Mouse (Mus musculus): ENCODE results near the gene Med17. TPM values are rescaled to one million over a fixed set of nuclear protein-coding genes. Genes with fewer than 3 reads are reported as not detected.
"Not testable (repeated sequence)": the region's sequence is repeated elsewhere in the genome, so short reads cannot be mapped to it uniquely, and the experiment has no call there.

The Med17 gene
- total RNA-seq (2021), result 10 to 100 TPM; 17.1 to 20.4 TPM

- peak; percentile 96 for DNase-seq
- intact Hi-C loops (cut with DNase I), result no loop called here
Observed at GRCm38 (mm10) chr9:15279649-15280490, at the start of gene Med17. Gene Med17 (minus strand): TSS chr9:15279931.

DNA sequence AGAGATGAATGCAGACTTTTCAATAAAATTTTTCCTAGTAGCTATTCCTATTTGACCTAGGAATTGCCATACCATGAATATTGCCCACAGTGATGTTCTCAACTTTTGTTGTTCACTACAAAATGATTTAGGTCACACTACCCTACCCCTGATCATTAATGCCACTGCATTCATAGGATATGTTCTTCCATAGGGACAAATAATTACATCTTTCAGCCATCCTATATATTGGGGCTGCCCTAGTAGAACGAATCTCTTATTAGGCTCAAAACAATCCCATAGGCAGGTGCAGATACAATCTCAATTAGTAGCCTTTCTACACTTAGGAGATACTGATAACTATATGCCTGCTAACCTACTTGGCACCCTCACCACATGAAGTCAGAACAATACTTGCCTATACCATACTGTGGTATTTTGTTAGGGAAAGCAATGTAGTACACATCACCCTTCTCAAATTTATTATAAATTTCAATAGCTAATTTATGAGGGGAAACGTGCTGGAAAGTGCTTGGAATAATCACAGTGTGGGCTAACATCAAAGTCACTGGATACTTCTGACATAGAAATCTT lies 38.5 kb upstream of the Med17 start:
- DNase-seq, result no peak
- intact Hi-C loops (cut with DNase I), result no loop called here

- intact Hi-C loops (cut with DNase I), result no loop called here
- no peak for DNase-seq
Observed at GRCm38 (mm10) chr9:15317223-15318169, 37.8 kb upstream of the Med17 start.

DNA sequence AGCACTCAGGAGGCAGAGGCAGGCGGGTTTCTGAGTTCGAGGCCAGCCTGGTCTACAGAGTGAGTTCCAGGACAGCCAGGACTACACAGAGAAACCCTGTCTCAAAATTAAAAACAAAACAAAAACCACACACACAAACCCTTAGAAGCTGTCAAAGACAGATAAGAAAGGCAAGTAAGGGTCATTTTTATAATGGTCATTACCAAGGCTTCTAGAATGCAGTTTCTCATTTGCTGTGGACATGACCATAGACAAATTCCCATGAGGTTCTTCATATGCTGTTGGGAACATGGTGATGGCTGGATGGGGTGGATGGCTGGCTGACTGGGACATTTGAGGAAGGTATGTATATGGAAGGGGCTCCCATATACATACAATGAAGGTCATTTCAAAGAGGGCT lies 36.6 kb upstream of the Med17 start:
- DNase-seq, result not testable (repeated sequence)

GRCm38 (mm10) chr9:15314619-15315018 lies 34.9 kb upstream of the Med17 start:
- DNase-seq, result no peak
- intact Hi-C loops (cut with DNase I), result no loop called here

More for the DNA sequence above, 36.6 kb upstream of the Med17 start:
- intact Hi-C loops (cut with DNase I), result not testable (repeated sequence)

DNA sequence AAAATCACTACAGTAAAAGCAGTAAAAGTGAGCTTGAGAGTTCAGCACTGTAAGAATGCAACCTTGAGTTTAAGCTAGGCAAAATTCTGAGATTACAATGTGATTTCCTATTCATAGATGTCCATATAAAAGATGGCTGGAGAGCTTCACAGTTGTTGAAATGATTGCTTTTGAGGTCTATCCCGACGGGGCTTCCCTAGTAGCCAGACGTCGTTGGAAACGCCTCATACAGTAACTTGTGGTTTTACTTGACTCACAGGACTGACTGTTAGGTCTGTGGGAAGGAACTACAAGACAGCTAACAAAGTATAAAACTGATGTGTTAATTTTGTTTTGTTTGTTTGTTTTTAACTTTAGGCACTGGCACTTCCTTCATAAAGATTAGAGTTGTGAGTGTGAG lies 33.9 kb upstream of the Med17 start:
- intact Hi-C loops (cut with DNase I), result no loop called here
- DNase-seq, result no peak

DNA sequence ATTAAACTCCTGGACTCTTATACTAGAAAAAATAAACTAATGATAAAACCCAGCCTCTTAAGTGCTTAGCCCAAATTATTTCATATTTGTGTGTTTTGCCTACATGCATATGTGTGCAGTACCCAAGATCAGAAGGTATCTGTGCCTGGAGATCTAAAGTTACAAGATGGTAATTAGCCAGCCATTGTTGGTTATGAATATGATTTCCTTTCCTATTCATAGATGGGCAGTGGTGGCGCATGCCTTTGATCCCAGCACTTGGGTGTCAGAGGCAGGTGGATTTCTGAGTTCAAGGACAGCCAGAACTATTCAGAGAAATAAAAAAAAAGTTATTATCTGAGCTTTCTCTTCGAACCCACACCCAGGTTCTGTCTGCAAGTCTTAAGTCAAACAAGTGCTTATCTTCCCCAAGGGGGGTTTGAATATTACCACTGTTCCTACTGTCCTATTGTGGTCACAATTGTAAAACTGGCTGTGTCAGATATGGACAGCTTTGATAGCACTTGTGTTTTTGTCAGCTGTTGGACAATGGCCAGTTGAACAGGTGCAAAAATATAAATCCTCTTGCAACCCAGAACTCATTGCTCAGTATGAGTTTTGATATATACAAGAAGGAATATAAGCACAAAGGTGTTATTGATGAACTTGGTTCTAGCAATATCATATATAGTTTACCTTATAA lies 32.5 kb upstream of the Med17 start:
- no peak for DNase-seq
- intact Hi-C loops (cut with DNase I), result no loop called here

DNA sequence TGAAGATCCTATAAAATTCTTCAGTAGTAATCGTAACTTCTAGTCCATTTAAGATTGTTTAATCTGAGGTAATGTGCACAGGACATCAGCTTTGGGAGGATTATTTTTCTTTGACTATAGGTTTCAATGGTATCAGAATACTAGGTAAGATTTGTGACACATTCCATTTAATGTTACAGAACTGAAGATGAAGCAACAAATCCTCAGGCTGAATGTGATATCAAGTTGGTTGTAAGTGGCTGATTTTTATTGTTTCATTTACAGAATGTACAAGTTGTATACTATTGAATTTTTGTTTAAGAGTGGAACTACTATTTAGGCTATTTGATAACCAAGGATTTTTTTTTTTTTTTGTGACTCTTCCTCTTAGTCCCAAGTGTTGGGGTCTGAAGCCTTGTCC lies 30.4 kb upstream of the Med17 start:
- DNase-seq, result no peak
- intact Hi-C loops (cut with DNase I), result no loop called here

GRCm38 (mm10) chr9:15309425-15309824 lies 29.7 kb upstream of the Med17 start:
- intact Hi-C loops (cut with DNase I), result loop anchor here (10.0 kb wide), 1 partner anchor 275 kb away; no protein-coding TSS in a partner anchor
- DNase-seq, result no peak

DNA sequence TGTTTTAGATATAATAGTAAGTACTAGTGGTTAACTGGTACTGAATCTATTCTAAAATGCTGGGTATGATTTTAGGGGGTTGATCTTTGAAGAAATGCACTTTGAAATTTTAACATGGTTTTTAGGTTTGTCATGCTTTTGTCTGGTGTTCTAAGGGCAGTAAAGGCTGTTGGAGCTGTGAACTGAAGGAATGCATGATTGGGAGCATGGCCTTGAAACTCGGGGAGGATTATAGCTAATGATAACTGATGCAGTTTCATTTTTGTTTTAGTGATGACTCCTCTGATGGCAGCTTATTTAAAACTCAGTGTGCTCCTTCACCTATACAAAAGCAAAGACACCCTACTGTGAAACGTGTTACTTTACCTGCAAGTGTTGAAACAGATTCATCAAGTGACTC lies 28.5 kb upstream of the Med17 start:
- DNase-seq, result no peak
- intact Hi-C loops (cut with DNase I), result loop anchor here (10.0 kb wide), 1 partner anchor 273 kb away; no protein-coding TSS in a partner anchor

DNA sequence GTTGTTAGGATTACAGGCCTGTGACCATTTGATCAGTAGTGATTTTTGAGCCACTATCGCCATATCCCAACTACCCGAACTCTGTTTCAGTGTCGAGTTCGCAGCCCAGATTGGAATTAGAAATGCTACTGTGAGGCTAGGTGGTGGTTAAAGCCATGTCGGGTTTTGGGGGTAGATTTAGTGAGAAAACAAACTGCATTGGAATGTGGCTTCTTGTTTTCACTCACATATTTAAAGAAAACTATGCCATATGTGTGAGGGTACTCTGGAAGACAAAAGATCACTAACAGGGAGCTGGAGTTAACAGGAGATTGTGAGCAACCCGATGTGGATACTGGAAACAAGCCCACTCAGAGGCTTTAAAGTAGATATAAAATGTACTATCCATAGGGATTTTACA lies 27.5 kb upstream of the Med17 start:
- intact Hi-C loops (cut with DNase I), result loop anchor here (10.0 kb wide), 1 partner anchor 272 kb away; no protein-coding TSS in a partner anchor
- DNase-seq, result no peak

GRCm38 (mm10) chr9:15306398-15307119 lies 26.8 kb upstream of the Med17 start, which contains the start of gene 4931406C07Rik:
Gene 4931406C07Rik (minus strand): TSS chr9:15306448.
- DNase-seq, result peak in 1 of 2 experiments; percentile 20
- intact Hi-C loops (cut with DNase I), result loop anchor here (10.0 kb wide), 1 partner anchor 272 kb away; no protein-coding TSS in a partner anchor

- intact Hi-C loops (cut with DNase I), result loop anchor here (2.0 to 10.0 kb wide), 2 partner anchors 23 to 271 kb away; no protein-coding TSS in a partner anchor
- peak; percentile 98 to 99 for DNase-seq
Observed at GRCm38 (mm10) chr9:15305503-15306397, 26.0 kb upstream of the Med17 start, which contains the start of gene Taf1d. Gene Taf1d (plus strand): TSS chr9:15306214.

DNA sequence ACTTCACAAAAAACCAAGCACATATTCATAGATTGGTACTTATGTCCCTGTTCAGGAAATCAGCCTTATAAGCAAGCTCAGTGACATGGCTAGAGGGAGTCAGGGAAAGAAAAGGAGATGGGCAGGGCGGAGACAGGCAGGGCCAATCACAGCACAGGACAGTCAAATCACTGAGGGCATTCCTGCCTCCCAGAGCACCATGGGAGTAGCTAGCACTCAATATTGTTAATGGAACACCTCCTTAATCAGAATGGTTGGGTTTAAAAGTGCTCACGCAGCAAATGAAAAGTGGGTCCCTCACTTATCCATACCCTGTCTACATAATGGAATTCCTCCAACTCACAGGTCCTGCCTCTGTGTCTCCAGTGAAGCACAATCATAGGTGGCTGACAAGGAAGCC lies 23.1 kb upstream of the Med17 start:
- DNase-seq, result no peak
- intact Hi-C loops (cut with DNase I), result loop anchor here (10.0 kb wide), 1 partner anchor 268 kb away; no protein-coding TSS in a partner anchor

DNA sequence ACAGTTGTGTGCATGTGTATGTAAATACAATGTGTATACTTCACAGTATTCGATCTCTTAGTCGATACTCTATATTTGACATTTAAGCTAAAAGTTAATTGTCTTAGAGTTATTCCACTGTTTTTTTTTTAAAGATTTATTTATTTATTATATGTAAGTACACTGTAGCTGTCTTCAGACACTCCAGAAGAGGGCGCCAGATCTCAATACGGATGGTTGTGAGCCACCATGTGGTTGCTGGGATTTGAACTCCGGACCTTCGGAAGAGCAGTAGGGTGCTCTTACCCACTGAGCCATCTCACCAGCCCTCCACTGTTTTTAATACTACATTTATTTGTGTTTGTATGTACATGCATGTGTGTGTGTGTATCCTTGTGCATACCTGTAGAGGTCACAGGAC lies 22.3 kb upstream of the Med17 start:
- intact Hi-C loops (cut with DNase I), result loop anchor here (10.0 kb wide), 1 partner anchor 267 kb away; no protein-coding TSS in a partner anchor
- DNase-seq, result not testable (repeated sequence)

DNA sequence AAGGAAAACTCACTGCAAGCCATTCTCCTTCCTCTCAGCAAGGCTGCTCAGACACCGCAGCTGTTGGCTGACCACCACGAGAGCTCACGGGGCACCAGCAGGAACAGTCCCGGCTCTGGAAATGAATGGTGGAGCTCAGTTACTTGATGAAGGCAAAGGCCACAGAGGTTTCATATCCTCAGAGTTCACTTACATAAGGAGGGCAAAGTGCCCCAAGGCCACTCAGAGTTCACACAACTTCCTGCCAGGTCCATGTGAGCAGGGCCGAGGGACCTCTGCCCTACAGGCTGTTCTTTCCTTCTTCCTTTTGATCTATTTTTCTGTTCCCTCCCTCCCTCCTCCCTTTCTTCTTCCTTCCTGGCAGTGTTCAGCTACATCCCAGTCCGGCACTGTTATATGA lies 21.7 kb upstream of the Med17 start:
- intact Hi-C loops (cut with DNase I), result loop anchor here (10.0 kb wide), 1 partner anchor 267 kb away; no protein-coding TSS in a partner anchor

GRCm38 (mm10) chr9:15300056-15300455 lies 20.3 kb upstream of the Med17 start:
- DNase-seq, result no peak
- intact Hi-C loops (cut with DNase I), result loop anchor here (10.0 kb wide), 1 partner anchor 265 kb away; no protein-coding TSS in a partner anchor

More for the DNA sequence above, 21.7 kb upstream of the Med17 start:
- DNase-seq, result peak; percentile 14 to 40

- no peak for DNase-seq
- intact Hi-C loops (cut with DNase I), result no loop called here
Observed at GRCm38 (mm10) chr9:15298451-15298850, 18.7 kb upstream of the Med17 start.

Measured in heart, postnatal 10 days (tissue).